Mouse (Mus musculus) embryonic facial prominence, embryonic 14.5 days (tissue): ENCODE measurements around the gene Itgae. TPM values are rescaled to one million over a fixed set of nuclear protein-coding genes. Genes with fewer than 3 reads are reported as not detected.

Experiments used
- ATAC-seq: fragments of 200-750 bp; cut with Nextera tagmentation; 2 replicates; pipeline ENCODE4 v1.8.0; 2017; ENCODE audit warnings: low read depth, moderate number of reproducible peaks, moderate TSS enrichment
- DNase-seq: peaks from one replicate; pipeline ENCODE4 v3.0.0-alpha.2; 2015; ENCODE audit warnings: low spot score
- H3K27ac ChIP-seq: fragments of 300-500 bp; sonication (generic); replicated peaks from 2 replicates; pipeline ENCODE4 v1.5.1; 2014; ENCODE audit warnings: low read depth, mild to moderate bottlenecking, low read length, moderate library complexity
- H3K27me3 ChIP-seq: fragments of 300-500 bp; sonication (generic); replicated peaks from 2 replicates; pipeline ENCODE4 v1.6.1; 2014; ENCODE audit warnings: low read length; ENCODE audit not compliant: control insufficient read depth, insufficient read depth
- H3K36me3 ChIP-seq: fragments of 300-500 bp; sonication (generic); 2 replicates; pipeline ENCODE4 v1.6.1; 2014; ENCODE audit warnings: low read length, mixed read lengths; ENCODE audit not compliant: control insufficient read depth, insufficient read depth
- H3K4me1 ChIP-seq: fragments of 300-500 bp; sonication (generic); 2 replicates; pipeline ENCODE4 v1.6.1; 2014; ENCODE audit warnings: antibody characterized with exemption, low read length; ENCODE audit not compliant: control insufficient read depth, insufficient read depth
- H3K4me2 ChIP-seq: fragments of 300-500 bp; sonication (generic); 2 replicates; pipeline ENCODE4 v1.6.1; 2014; ENCODE audit warnings: low read depth, mild to moderate bottlenecking, low read length, moderate library complexity, mixed read lengths
- H3K4me3 ChIP-seq: fragments of 300-500 bp; sonication (generic); 2 replicates; pipeline ENCODE4 v1.5.1; 2014; ENCODE audit warnings: low read depth, mild to moderate bottlenecking, low read length
- H3K9ac ChIP-seq: fragments of 300-500 bp; sonication (generic); 2 replicates; pipeline ENCODE4 v1.6.1; 2014; ENCODE audit warnings: low read depth, mild to moderate bottlenecking, low read length, moderate library complexity, mixed read lengths
- H3K9me3 ChIP-seq: fragments of 300-500 bp; sonication (generic); 2 replicates; pipeline ENCODE4 v1.6.1; 2016; ENCODE audit warnings: low read length; ENCODE audit not compliant: control insufficient read depth
- WGBS: fragments of 180-500 bp; shearing (Covaris S2); extraction: QIAGEN DNeasy Blood & Tissue Kit; methylation state at CpG from one replicate; pipeline ENCODE4 v1.1.7; 2014; 5-methylcytosine and 5-hydroxymethylcytosine counted together
- polyA plus RNA-seq: library from polyadenylated mRNA; unstranded; fragments of >200 nt; fragmentation: Nextera tagmentation; extraction: Ambion mirVana; gene quantifications from 2 replicates; pipeline ENCODE4 v1.2.1, GENCODE M21; 2014

Itgae gene
- polyA plus RNA-seq, 1 experiment from 2014 or later = 0.21 TPM

- Histone ChIP-seq H3K36me3 (no peaks in the 10 kb centered on the region), H3K4me3 (no peak overlapping the region), H3K27me3 (no peaks in the 10 kb centered on the region), H3K9ac (no peak overlapping the region), H3K4me2 (no peak overlapping the region), H3K27ac (no peak overlapping the region), H3K4me1 (no peaks in the 10 kb centered on the region), H3K9me3 (no peaks in the 10 kb centered on the region)
- ATAC-seq = no peak
- whole genome bisulfite sequencing = 96% methylated on average over 6 of the region's 6 CpGs
- no peak for DNase-seq
These were observed 36.1 kb downstream of the Itgae start for GRCm38 (mm10) chr11:73126495-73126894.

- no peaks in the 10 kb centered on the region for H3K9me3 ChIP-seq
- no peak overlapping the region for H3K4me3 ChIP-seq
- H3K9ac ChIP-seq = no peak overlapping the region
- no peak overlapping the region for H3K27ac ChIP-seq
- no peaks in the 10 kb centered on the region for H3K27me3 ChIP-seq
- H3K36me3 ChIP-seq = peaks cover 12% of the 10 kb centered on the region; the same call in 1 of the 2 replicates
- no peak overlapping the region for H3K4me2 ChIP-seq
- DNase-seq (peak; percentile 6), ATAC-seq (no peak)
- H3K4me1 ChIP-seq = 0 out of 2 replicates have a peak, but pooled peaks cover 7% of the 10 kb centered on the region
- 78% methylated on average over 7 of the region's 7 CpGs for WGBS
These were observed 40.6 kb downstream of the Itgae start for GRCm38 (mm10) chr11:73131020-73131419.

DNA sequence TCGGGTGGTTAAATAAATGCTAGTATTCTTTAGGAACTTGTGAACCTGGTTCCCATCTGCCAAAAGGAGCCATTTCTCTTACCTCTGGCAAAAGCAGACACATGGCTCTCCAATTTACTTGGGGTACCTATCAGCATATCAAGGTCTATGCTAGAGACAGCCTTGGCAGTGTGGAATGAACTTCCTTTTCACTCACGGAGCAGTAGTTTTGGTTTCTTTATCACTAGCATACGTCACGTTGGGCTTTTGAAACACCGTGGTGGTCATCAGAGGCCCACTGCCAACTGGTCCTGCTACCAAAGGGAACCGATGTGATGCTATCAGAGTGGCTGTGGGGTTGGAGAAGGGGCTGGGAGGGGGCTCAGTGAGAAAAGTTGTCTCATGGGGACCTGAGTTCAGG lies 42.6 kb downstream of the Itgae start:
- peaks cover 12% of the 10 kb centered on the region; the same call in 1 of the 2 replicates for H3K36me3 ChIP-seq
- no peak overlapping the region for H3K4me2 ChIP-seq
- WGBS = 97% methylated on average over 6 of the region's 6 CpGs
- H3K27ac ChIP-seq = no peak overlapping the region
- H3K4me3 ChIP-seq = no peak overlapping the region
- peaks cover 15% of the 10 kb centered on the region; the same call in 1 of the 2 replicates for H3K4me1 ChIP-seq
- H3K9ac ChIP-seq = no peak overlapping the region
- H3K9me3 ChIP-seq = no peaks in the 10 kb centered on the region
- no peaks in the 10 kb centered on the region for H3K27me3 ChIP-seq
- DNase-seq (no peak), ATAC-seq (no peak)

DNA sequence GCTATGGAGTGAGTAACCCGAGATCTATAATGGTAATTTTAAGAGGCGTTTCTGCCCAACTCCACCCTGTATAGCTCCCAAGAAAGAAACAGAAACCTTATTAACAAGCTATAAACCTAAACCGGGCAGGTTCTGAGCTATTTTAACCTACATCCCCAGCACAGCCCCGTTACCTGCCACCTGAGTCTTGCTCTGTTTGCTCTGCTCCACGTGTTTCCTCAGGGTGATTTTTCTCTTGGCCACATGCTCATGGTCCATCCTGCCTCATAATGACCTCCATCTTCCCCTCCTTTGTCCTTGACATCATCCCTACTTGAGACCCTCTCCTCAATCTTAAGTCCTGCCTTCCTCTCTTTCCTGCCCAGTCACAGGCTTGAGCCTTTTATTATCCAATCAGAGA lies 43.8 kb downstream of the Itgae start:
- Histone ChIP-seq H3K27me3 (no peaks in the 10 kb centered on the region), H3K4me2 (peak overlapping the region; percentile 23; the same call in 1 of the 2 replicates), H3K4me3 (no peak overlapping the region), H3K9ac (no peak overlapping the region), H3K9me3 (no peaks in the 10 kb centered on the region), H3K4me1 (peaks cover 15% of the 10 kb centered on the region; the same call in 1 of the 2 replicates), H3K36me3 (peaks cover 12% of the 10 kb centered on the region; the same call in 1 of the 2 replicates), H3K27ac (no peak overlapping the region)
- WGBS = 94% methylated on average over 5 of the region's 5 CpGs
- DNase-seq = no peak
- no peak for ATAC-seq

- no peak for DNase-seq
- peak overlapping the region; percentile 67 for H3K4me2 ChIP-seq
- 0 out of 2 replicates have a peak overlapping the region, but pooled peaks have one; percentile 82 for H3K9ac ChIP-seq
- peaks cover 12% of the 10 kb centered on the region; the same call in 1 of the 2 replicates for H3K36me3 ChIP-seq
- H3K4me3 ChIP-seq = peak overlapping the region; percentile 79
- peaks cover 15% of the 10 kb centered on the region; the same call in 1 of the 2 replicates for H3K4me1 ChIP-seq
- WGBS = 84% methylated on average over 6 of the region's 6 CpGs
- no peaks in the 10 kb centered on the region for H3K9me3 ChIP-seq
- no peak overlapping the region for H3K27ac ChIP-seq
- no peaks in the 10 kb centered on the region for H3K27me3 ChIP-seq
- ATAC-seq = no peak
These were observed 46.2 kb downstream of the Itgae start for GRCm38 (mm10) chr11:73136587-73136986.

- DNase-seq (peak; percentile 29), ATAC-seq (no peak)
- peak overlapping the region; percentile 79 for H3K4me3 ChIP-seq
- peak overlapping the region; percentile 82 for H3K9ac ChIP-seq
- H3K4me2 ChIP-seq = peak overlapping the region; percentile 67
- H3K27ac ChIP-seq = no peak overlapping the region
- WGBS = 32% methylated on average over 11 of the region's 11 CpGs
- peaks cover 12% of the 10 kb centered on the region; the same call in 1 of the 2 replicates for H3K36me3 ChIP-seq
- H3K4me1 ChIP-seq = peaks cover 15% of the 10 kb centered on the region; the same call in 1 of the 2 replicates
- H3K9me3 ChIP-seq = no peaks in the 10 kb centered on the region
- no peaks in the 10 kb centered on the region for H3K27me3 ChIP-seq
These were observed 46.7 kb downstream of the Itgae start for GRCm38 (mm10) chr11:73137116-73137515.

DNA sequence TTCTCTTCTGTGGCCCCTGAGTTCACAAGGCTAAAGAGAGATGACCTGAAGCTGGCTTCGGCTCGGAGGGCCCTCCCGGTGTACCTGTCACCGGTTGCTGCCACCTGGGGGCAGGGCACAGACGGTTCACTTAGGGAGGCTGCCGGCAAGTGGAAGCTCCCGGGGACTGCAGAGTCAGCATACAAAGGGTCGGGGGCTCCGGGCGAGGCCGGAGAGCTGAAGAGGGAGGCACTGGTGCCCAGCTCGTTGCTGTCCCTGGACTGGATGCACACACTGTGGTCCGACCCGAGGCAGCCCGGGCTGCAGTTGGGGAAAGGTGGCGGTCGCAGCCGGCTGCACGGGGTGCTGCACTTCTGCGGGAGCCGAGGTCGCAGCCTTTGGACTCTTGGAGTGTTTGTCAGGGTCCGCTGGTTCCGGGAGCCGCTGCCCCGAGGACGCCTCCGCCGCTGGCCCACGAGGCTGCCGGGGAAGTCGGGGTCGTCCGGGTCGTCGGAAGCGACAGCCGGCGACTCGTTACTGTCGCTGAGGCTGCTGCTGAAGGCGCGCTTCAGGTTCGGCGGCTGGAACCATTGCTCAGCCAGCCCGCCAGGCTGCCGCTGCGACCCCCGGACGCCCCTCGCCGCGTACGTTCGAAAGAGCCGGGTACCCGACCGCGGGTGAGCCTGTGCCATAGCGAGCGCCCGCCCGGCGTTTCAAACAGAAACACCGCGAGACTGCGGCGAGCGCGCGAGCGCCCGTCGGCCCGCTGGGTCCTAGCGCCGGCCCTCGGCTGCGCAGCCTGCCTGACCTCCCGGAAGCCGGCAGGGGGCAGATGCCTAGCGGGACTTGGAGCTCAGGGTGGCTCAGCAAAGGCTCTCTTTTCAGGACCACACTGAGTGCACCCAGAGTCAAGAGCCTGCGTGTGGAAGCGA lies 47.5 kb downstream of the Itgae start, which contains the start of gene Haspin:
TSS of gene Haspin (minus strand) at position 704 of the 911 bp plus-strand sequence.
- no peak within 1 kb of the TSS for H3K27ac ChIP-seq
- peak within 1 kb of the TSS; percentile 82 for H3K9ac ChIP-seq
- H3K27me3 ChIP-seq = no peaks in the 10 kb centered on the region
- H3K4me3 ChIP-seq = peak within 1 kb of the TSS; percentile 79
- peak within 1 kb of the TSS; percentile 67 for H3K4me2 ChIP-seq
- peak; percentile 94 for ATAC-seq
- no peaks in the 10 kb centered on the region for H3K9me3 ChIP-seq
- H3K36me3 ChIP-seq = peaks cover 8% of the 10 kb centered on the region; the same call in 1 of the 2 replicates
- WGBS = under 1% methylated on average over 46 of the region's 84 CpGs
- peaks cover 15% of the 10 kb centered on the region; the same call in 1 of the 2 replicates for H3K4me1 ChIP-seq
- DNase-seq = peak; percentile 94

GRCm38 (mm10) chr11:73144261-73144681 lies 53.9 kb downstream of the Itgae start:
- H3K27me3 ChIP-seq = no peaks in the 10 kb centered on the region
- no peak overlapping the region for H3K9ac ChIP-seq
- no peak for DNase-seq
- H3K36me3 ChIP-seq = no peaks in the 10 kb centered on the region
- no peak overlapping the region for H3K4me3 ChIP-seq
- H3K9me3 ChIP-seq = no peaks in the 10 kb centered on the region
- no peaks in the 10 kb centered on the region for H3K4me1 ChIP-seq
- 77% methylated on average over 1 of the region's 1 CpGs for WGBS
- ATAC-seq = no peak
- H3K27ac ChIP-seq = no peak overlapping the region
- H3K4me2 ChIP-seq = no peak overlapping the region
